Mouse (Mus musculus) hindbrain, embryonic 16.5 days (tissue): ENCODE data around the gene Shisa6. TPM values are rescaled to one million over a fixed set of nuclear protein-coding genes. Genes with fewer than 3 reads are reported as not detected.
A peak's percentile ranks its signal among the peaks of the same experiment; 100 is the strongest.

Experiments used
- ATAC-seq: fragments of 200-750 bp; cut with Nextera tagmentation; 2 replicates; pipeline ENCODE4 v1.8.0; 2017; ENCODE audit warnings: moderate TSS enrichment, moderate library complexity
- H3K27ac ChIP-seq: fragments of 300-500 bp; sonication (generic); 2 replicates; pipeline ENCODE4 v1.5.1; 2014; ENCODE audit warnings: low read depth, mild to moderate bottlenecking, control low read depth, low read length, moderate library complexity
- H3K27me3 ChIP-seq: fragments of 300-500 bp; sonication (generic); replicated peaks from 2 replicates; pipeline ENCODE4 v1.6.1; 2014; ENCODE audit warnings: low read length; ENCODE audit not compliant: control insufficient read depth, insufficient read depth
- H3K36me3 ChIP-seq: fragments of 300-500 bp; sonication (generic); 2 replicates; pipeline ENCODE4 v1.6.1; 2014; ENCODE audit warnings: mild to moderate bottlenecking, low read length, moderate library complexity, mixed read lengths; ENCODE audit not compliant: control insufficient read depth, insufficient read depth
- H3K4me1 ChIP-seq: fragments of 300-500 bp; sonication (generic); 2 replicates; pipeline ENCODE4 v1.6.1; 2014; ENCODE audit warnings: low read depth, low read length; ENCODE audit not compliant: control insufficient read depth, insufficient read depth
- H3K4me2 ChIP-seq: fragments of 300-500 bp; sonication (generic); 2 replicates; pipeline ENCODE4 v1.6.1; 2014; ENCODE audit warnings: mild to moderate bottlenecking, low read length, control low read depth, moderate library complexity
- H3K4me3 ChIP-seq: fragments of 300-500 bp; sonication (generic); 2 replicates; pipeline ENCODE4 v1.5.1; 2014; ENCODE audit warnings: mild to moderate bottlenecking, low read length, control low read depth, moderate library complexity
- H3K9ac ChIP-seq: fragments of 300-500 bp; sonication (generic); 2 replicates; pipeline ENCODE4 v1.6.1; 2014; ENCODE audit warnings: low read depth, mild to moderate bottlenecking, control low read depth, low read length, moderate library complexity
- H3K9me3 ChIP-seq: fragments of 300-500 bp; sonication (generic); 2 replicates; pipeline ENCODE4 v1.6.1; 2014; ENCODE audit warnings: mild to moderate bottlenecking, low read length, moderate library complexity; ENCODE audit not compliant: control insufficient read depth
- WGBS: fragments of 180-500 bp; shearing (Covaris S2); extraction: QIAGEN DNeasy Blood & Tissue Kit; methylation state at CpG from one replicate; pipeline ENCODE4 v1.1.7; 2014; 5-methylcytosine and 5-hydroxymethylcytosine counted together
- polyA plus RNA-seq: library from polyadenylated mRNA; unstranded; fragments of >200 nt; fragmentation: Nextera tagmentation; extraction: Ambion mirVana; gene quantifications from 2 replicates; pipeline ENCODE4 v1.2.1, GENCODE M21; 2015

Shisa6 gene
- polyA plus RNA-seq, 1 experiment from 2014 or later, result 4.3 TPM

DNA sequence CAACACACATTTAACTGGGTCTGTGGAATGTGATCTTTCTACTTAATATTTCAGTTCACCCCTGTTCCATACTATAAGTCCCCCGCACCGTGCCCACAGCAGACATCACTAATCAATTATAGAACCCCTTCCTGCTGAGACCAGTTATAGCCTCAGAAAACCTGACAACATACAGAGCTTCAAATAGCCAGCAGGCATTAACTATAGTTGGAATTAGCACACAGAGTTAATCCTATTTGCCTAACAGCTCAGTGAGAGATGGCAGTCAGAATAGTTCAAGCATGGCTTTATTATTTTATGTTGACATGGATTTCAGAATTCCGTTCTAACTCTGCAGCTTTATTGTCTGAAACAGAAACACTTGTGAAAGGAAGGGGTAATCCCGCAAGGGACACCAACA lies 8.5 kb upstream of the Shisa6 start:
- Histone ChIP-seq H3K9ac (no peak overlapping the region), H3K27me3 (no peaks in the 10 kb centered on the region), H3K4me3 (no peak overlapping the region), H3K4me2 (no peak overlapping the region), H3K36me3 (no peaks in the 10 kb centered on the region), H3K27ac (no peak overlapping the region), H3K9me3 (no peaks in the 10 kb centered on the region), H3K4me1 (no peaks in the 10 kb centered on the region)
- ATAC-seq, result no peak
- WGBS, result 74% methylated on average over 4 of the region's 4 CpGs

DNA sequence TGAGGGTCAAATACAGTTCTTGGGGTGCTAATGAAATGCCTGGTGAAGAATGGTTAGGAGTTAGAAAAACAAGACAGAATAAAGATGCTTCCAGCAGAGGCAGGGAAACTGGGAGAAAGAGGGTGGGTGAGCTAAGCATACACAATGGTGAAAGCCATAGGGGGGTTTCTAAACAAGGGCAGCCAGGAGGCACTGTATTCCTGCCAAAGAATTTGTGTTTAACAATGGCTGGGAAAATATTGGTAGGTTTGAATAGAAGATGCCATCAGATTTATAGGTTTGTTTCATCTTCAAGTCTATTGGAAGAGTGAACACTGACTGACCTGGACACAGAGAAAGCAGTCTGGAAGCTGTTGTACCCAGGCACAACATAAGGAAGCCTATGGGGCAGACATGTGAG lies 2.4 kb upstream of the Shisa6 start:
- ATAC-seq, result no peak
- H3K36me3 ChIP-seq, result no peaks in the 10 kb centered on the region
- 0 out of 2 replicates have a peak overlapping the region, but pooled peaks have one; percentile 3 for H3K9ac ChIP-seq
- peaks cover 15% of the 10 kb centered on the region; the same call in 1 of the 2 replicates for H3K4me1 ChIP-seq
- H3K4me2 ChIP-seq, result peak overlapping the region; percentile 86
- no peak overlapping the region for H3K27ac ChIP-seq
- no peaks in the 10 kb centered on the region for H3K9me3 ChIP-seq
- H3K4me3 ChIP-seq, result no peak overlapping the region
- peaks cover 8% of the 10 kb centered on the region for H3K27me3 ChIP-seq

- 2% methylated on average over 5 of the region's 5 CpGs for whole genome bisulfite sequencing
- no peaks in the 10 kb centered on the region for H3K36me3 ChIP-seq
- H3K27me3 ChIP-seq, result peaks cover 10% of the 10 kb centered on the region
- no peak overlapping the region for H3K9ac ChIP-seq
- peaks cover 15% of the 10 kb centered on the region; the same call in 1 of the 2 replicates for H3K4me1 ChIP-seq
- peak overlapping the region; percentile 86 for H3K4me2 ChIP-seq
- no peaks in the 10 kb centered on the region for H3K9me3 ChIP-seq
- ATAC-seq, result peak; percentile 49
- no peak overlapping the region for H3K27ac ChIP-seq
- no peak overlapping the region; the same call in 1 of the 2 replicates for H3K4me3 ChIP-seq
Measured at GRCm38 (mm10) chr11:66527343-66527742, 1.6 kb upstream of the Shisa6 start.

- 3% methylated on average over 5 of the region's 5 CpGs for WGBS
- H3K36me3 ChIP-seq, result no peaks in the 10 kb centered on the region
- H3K27ac ChIP-seq, result no peak overlapping the region
- H3K9ac ChIP-seq, result peak overlapping the region; percentile 79; the same call in 1 of the 2 replicates
- peaks cover 15% of the 10 kb centered on the region; the same call in 1 of the 2 replicates for H3K4me1 ChIP-seq
- ATAC-seq, result peak; percentile 56
- peak overlapping the region; percentile 76 for H3K4me3 ChIP-seq
- H3K9me3 ChIP-seq, result no peaks in the 10 kb centered on the region
- peaks cover 10% of the 10 kb centered on the region for H3K27me3 ChIP-seq
- H3K4me2 ChIP-seq, result peak overlapping the region; percentile 86
Measured at GRCm38 (mm10) chr11:66526981-66527320, 1.2 kb upstream of the Shisa6 start.

DNA sequence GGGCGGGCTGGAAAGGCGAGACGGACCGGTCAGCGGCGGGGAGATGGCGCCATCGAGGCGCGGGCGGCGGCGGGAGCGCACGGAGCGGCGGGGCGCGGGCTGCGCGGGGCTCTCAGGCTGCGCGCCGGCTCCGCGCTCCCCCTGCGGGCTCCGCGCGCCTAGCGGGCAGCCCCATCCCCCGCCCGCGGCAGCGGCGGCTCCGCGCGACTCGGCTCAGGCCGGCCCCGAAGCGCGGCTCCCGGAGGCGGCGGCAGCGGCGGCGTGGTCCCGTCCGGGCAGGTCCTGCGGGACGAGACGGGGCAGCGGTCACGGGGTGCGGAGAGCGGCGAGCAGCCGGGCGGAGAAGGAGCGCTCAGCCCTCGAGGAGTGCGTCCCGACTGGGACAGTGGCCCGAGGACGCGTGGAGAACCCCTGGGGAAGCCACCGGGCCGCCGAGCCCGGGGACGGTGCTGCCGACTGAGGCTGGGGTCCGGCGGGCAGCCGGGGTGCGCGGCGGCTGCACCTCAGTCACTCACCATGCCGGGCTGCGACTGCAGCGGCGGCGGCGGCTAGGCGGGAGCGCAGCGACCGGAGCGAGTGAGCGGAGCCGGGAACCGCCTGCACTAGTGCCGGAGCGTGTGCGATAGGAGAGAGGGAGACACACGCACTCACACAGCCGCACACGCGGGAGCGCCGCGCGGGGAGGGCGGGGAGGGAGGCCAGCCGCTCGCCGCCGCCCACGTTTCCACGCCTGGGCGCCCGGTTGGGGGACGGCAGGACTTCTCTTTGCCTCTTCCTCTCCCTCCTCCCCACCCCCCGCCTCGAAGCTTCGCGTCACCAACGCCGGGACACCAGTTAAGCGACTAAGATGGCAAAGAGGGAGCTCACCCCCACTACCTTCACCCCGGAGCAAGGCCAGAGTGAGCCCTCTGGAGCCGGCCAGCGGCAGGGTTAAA lies 549 bp upstream of the Shisa6 start:
- WGBS, result under 1% methylated on average over 74 of the region's 126 CpGs
- Histone ChIP-seq H3K36me3 (no peaks in the 10 kb centered on the region), H3K4me3 (peak overlapping the region; percentile 76), H3K27me3 (peaks cover 10% of the 10 kb centered on the region), H3K9me3 (no peaks in the 10 kb centered on the region), H3K9ac (peak overlapping the region; percentile 79), H3K4me2 (peak overlapping the region; percentile 86), H3K4me1 (peaks cover 15% of the 10 kb centered on the region; the same call in 1 of the 2 replicates), H3K27ac (peak overlapping the region; percentile 77)
- ATAC-seq, result peak; percentile 74

DNA sequence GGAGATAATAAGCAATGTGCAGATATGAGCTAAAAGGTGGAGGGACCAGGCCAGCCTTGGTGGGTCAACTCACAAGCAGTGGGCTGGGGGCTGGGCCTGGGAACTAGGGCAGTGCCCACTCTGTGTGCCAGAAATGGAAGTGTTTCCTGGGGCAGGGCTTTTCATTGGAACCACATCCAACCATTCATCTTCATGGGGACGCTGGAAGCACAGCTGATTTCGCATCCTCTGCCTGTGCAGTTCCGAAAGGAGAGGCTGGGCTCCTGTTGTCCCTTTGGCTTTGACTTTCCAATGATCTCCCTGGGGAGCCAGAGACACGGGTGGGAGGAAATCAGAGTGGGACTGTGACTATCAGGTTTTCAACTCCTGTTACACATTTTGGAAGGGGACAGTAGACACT lies 1.5 kb downstream of the Shisa6 start:
- Histone ChIP-seq H3K27ac (no peak overlapping the region; the same call in 1 of the 2 replicates), H3K4me2 (peak overlapping the region; percentile 86), H3K9ac (no peak overlapping the region; the same call in 1 of the 2 replicates), H3K9me3 (no peaks in the 10 kb centered on the region), H3K4me1 (peaks cover 15% of the 10 kb centered on the region; the same call in 1 of the 2 replicates), H3K4me3 (peak overlapping the region; percentile 76), H3K27me3 (peaks cover 10% of the 10 kb centered on the region), H3K36me3 (no peaks in the 10 kb centered on the region)
- ATAC-seq, result no peak
- 30% methylated on average over 4 of the region's 4 CpGs for WGBS

DNA sequence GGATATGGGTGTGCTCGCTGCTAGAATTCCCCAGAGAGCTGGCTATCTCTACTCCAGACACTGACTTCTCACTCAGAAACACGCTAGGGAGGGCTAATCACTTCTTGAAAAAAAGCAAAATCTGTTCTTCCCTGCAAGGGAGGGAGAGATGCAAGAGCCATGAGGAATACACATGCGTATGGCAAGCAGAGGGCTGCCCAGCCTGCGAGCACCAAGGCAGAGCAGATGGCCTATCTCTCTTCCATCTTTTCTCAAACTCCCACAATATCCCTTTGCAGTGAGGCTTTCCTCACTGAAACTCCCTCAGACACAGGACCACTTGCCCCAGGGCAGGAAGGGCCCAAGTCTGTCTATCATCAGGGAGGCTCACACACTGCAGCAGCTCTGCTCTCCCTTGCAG lies 3.4 kb downstream of the Shisa6 start:
- Histone ChIP-seq H3K4me2 (peak overlapping the region; percentile 86), H3K4me1 (peaks cover 12% of the 10 kb centered on the region; the same call in 1 of the 2 replicates), H3K27ac (no peak overlapping the region), H3K27me3 (peaks cover 10% of the 10 kb centered on the region), H3K9me3 (no peaks in the 10 kb centered on the region), H3K36me3 (no peaks in the 10 kb centered on the region), H3K4me3 (peak overlapping the region; percentile 10), H3K9ac (no peak overlapping the region)
- no peak for ATAC-seq
- WGBS, result 77% methylated on average over 4 of the region's 4 CpGs

DNA sequence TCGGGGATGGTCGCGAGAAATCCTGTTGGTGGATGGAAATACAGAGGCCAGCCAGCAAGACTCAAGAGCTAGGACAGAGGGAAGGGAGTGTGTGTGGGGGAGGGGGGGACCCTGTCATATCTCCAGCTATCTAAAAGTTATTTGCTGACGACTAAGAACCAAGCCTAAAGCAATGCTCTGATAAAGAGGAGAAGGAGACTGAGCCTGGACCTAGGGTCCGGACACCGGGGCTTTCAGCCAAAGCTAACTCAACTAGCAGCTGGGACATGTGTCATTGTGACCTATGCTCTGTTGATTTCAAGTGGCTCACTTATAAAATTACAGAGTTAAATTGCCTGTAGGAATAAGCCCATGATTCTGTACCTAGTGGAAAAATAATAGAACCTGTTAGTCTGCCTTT lies 6.4 kb downstream of the Shisa6 start:
- H3K4me3 ChIP-seq, result no peak overlapping the region
- 83% methylated on average over 6 of the region's 6 CpGs for WGBS
- H3K27me3 ChIP-seq, result peaks cover 9% of the 10 kb centered on the region

DNA sequence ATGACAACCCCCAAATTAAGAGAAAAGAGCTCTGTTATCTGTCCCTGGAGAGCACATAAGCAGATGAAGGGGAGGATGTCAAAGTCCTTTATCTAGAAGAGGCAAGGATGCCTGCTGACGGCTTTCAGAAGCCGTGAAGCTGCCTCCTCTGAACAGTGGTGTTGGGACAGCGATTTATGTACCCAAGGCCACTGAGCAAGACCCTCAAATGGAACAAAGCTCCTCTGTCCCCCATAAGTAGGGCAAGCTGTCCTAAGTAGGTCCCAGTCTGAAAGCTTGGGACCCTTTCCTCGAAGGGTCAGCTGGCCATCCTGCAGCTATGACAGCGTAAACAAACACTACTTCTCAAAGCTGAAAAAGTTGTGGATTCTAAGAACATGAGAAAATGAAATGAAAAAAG lies 11.4 kb downstream of the Shisa6 start:
- H3K9ac ChIP-seq, result no peak overlapping the region
- H3K27ac ChIP-seq, result no peak overlapping the region
- no peaks in the 10 kb centered on the region for H3K27me3 ChIP-seq
- H3K9me3 ChIP-seq, result no peaks in the 10 kb centered on the region
- no peak overlapping the region for H3K4me2 ChIP-seq
- H3K4me3 ChIP-seq, result no peak overlapping the region
- 80% methylated on average over 5 of the region's 5 CpGs for WGBS
- H3K4me1 ChIP-seq, result no peaks in the 10 kb centered on the region
- H3K36me3 ChIP-seq, result no peaks in the 10 kb centered on the region
- ATAC-seq, result no peak

More for the DNA sequence above, 6.4 kb downstream of the Shisa6 start:
- Histone ChIP-seq H3K36me3 (no peaks in the 10 kb centered on the region), H3K9ac (no peak overlapping the region), H3K4me2 (no peak overlapping the region), H3K4me1 (peaks cover 2% of the 10 kb centered on the region; the same call in 1 of the 2 replicates), H3K9me3 (no peaks in the 10 kb centered on the region), H3K27ac (no peak overlapping the region)
- no peak for ATAC-seq
